Mouse (Mus musculus) intestine, postnatal 0 days (tissue): ENCODE measurements around the gene Pkp3. TPM values are rescaled to one million over a fixed set of nuclear protein-coding genes. Genes with fewer than 3 reads are reported as not detected.

Source experiments
- ATAC-seq: fragments of 200-750 bp; cut with Nextera tagmentation; 2 replicates; pipeline ENCODE4 v1.8.0; 2017; ENCODE audit warnings: mild to moderate bottlenecking, moderate TSS enrichment, moderate library complexity
- H3K27ac ChIP-seq: fragments of 300-500 bp; sonication (generic); 2 replicates; pipeline ENCODE4 v1.5.1; 2014; ENCODE audit warnings: mild to moderate bottlenecking, low read depth, low read length, moderate library complexity
- H3K27me3 ChIP-seq: fragments of 300-500 bp; sonication (generic); replicated peaks from 2 replicates; pipeline ENCODE4 v1.6.1; 2014; ENCODE audit warnings: low read length, mixed read lengths; ENCODE audit not compliant: control insufficient read depth, insufficient read depth
- H3K36me3 ChIP-seq: fragments of 300-500 bp; sonication (generic); 2 replicates; pipeline ENCODE4 v1.6.1; 2014; ENCODE audit warnings: mild to moderate bottlenecking, moderate library complexity; ENCODE audit not compliant: control insufficient read depth, insufficient read depth
- H3K4me1 ChIP-seq: fragments of 300-500 bp; sonication (generic); replicated peaks from 2 replicates; pipeline ENCODE4 v1.6.1; 2014; ENCODE audit warnings: antibody characterized with exemption, low read length, mixed read lengths; ENCODE audit not compliant: control insufficient read depth, insufficient read depth
- H3K4me2 ChIP-seq: fragments of 300-500 bp; sonication (generic); replicated peaks from 2 replicates; pipeline ENCODE4 v1.6.1; 2014; ENCODE audit warnings: low read depth, mild to moderate bottlenecking, moderate library complexity
- H3K4me3 ChIP-seq: fragments of 300-500 bp; sonication (generic); 2 replicates; pipeline ENCODE4 v1.5.1; 2014; ENCODE audit warnings: low read depth, low read length
- H3K9ac ChIP-seq: fragments of 300-500 bp; sonication (generic); 2 replicates; pipeline ENCODE4 v1.6.1; 2014; ENCODE audit warnings: mild to moderate bottlenecking, low read depth, low read length
- H3K9me3 ChIP-seq: fragments of 300-500 bp; sonication (generic); 2 replicates; pipeline ENCODE4 v1.6.1; 2016; ENCODE audit warnings: mixed run types; ENCODE audit not compliant: control insufficient read depth
- CTCF ChIP-seq: sonication (generic); IDR thresholded peaks from 2 replicates; pipeline ENCODE4 v1.5.1; 2016; ENCODE audit warnings: low read depth, mild to moderate bottlenecking, control low read depth, antibody characterized with exemption, moderate library complexity
- WGBS: fragments of 180-500 bp; shearing (Covaris S2); extraction: QIAGEN DNeasy Blood & Tissue Kit; methylation state at CpG from one replicate; pipeline ENCODE4 v1.1.7; 2014; 5-methylcytosine and 5-hydroxymethylcytosine counted together
- polyA plus RNA-seq: library from polyadenylated mRNA; unstranded; fragments of >200 nt; fragmentation: Nextera tagmentation; extraction: Ambion mirVana; gene quantifications from 2 replicates; pipeline ENCODE4 v1.2.1, GENCODE M21; 2015

Gene Pkp3
- polyA plus RNA-seq, 1 experiment from 2014 or later: 35.3 TPM

DNA sequence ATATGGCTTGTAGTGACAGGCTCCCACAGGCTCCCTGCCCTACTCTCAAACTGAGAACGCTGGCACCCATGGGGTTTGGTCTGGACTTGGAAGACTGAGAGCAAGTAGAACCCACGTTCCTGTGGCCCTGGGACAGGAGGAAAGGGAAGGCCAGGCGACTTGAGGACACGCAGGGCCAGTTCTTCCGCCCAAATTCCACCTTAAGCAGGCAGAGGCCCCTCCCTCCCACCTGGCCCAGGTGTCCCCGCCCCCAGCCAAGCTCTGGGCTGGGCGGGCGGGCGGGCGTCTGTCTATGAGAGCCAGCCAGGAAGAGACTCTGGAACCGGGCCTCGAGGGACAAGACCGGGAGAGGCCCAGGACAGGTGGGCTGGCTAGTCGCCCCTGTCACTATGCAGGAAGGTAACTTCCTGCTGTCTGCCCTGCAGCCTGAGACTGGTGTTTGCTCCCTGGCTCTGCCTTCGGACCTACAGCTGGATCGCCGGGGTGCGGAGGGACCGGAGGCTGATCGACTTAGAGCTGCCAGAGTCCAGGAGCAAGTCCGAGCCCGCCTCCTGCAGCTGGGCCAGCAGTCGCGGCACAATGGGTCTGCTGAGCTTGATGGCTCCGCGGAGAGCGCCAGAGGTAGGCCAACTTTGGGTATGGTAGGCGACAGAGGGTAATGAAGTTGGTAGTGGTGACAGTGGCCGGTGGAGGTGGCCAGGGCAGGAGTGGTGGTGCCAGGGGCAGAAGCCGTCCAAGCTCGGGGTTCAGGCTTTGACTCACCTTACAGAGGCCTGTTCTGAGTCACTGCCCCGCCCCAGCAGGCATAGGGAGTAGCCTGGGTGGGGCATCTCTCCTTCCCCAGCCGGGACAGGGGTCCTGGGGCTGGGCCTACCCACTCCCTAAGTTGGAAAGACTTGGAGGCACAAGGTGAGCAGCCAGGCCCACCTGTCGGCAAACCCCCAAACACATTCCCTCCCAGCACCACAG is 1.7 kb downstream of the Pkp3 start:
- Histone ChIP-seq H3K9me3 (no peaks in the 10 kb centered on the region), H3K4me1 (no peaks in the 10 kb centered on the region), H3K4me3 (peak overlapping the region; percentile 49), H3K27me3 (no peaks in the 10 kb centered on the region), H3K36me3 (peaks cover 19% of the 10 kb centered on the region; the same call in 1 of the 2 replicates), H3K27ac (peak overlapping the region; percentile 90), H3K9ac (peak overlapping the region; percentile 68), H3K4me2 (peak overlapping the region; percentile 68)
- TF ChIP-seq CTCF: no peak
- peak; percentile 91 for ATAC-seq
- 18% methylated on average over 32 of the region's 34 CpGs for WGBS

DNA sequence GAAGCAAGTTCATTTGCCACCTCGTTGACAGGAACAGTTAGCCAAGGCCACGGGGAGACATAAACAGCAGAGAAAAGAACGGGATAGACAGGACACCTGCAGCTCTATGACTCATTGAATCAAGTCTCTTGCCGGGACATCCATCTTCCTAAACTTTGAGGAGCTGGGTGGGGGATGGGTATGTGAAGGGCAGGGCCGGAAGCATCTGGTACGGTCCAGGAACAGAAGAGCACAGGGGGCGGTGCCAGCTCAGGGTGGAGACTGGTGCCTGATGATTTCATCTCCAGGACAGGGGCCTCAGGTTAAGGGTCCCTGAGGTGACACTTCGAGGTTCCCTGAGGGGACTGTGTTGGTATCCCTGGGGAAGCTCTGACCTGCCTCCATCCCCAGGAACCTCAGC is 9.9 kb downstream of the Pkp3 start:
- H3K4me2 ChIP-seq: no peak overlapping the region
- peaks cover 43% of the 10 kb centered on the region for H3K36me3 ChIP-seq
- WGBS: 35% methylated on average over 8 of the region's 8 CpGs
- no peaks in the 10 kb centered on the region for H3K27me3 ChIP-seq
- H3K9ac ChIP-seq: no peak overlapping the region
- no peak overlapping the region for H3K27ac ChIP-seq
- H3K4me3 ChIP-seq: no peak overlapping the region
- no peaks in the 10 kb centered on the region for H3K9me3 ChIP-seq
- no peak for ATAC-seq
- H3K4me1 ChIP-seq: no peaks in the 10 kb centered on the region
- TF ChIP-seq CTCF: no peak

DNA sequence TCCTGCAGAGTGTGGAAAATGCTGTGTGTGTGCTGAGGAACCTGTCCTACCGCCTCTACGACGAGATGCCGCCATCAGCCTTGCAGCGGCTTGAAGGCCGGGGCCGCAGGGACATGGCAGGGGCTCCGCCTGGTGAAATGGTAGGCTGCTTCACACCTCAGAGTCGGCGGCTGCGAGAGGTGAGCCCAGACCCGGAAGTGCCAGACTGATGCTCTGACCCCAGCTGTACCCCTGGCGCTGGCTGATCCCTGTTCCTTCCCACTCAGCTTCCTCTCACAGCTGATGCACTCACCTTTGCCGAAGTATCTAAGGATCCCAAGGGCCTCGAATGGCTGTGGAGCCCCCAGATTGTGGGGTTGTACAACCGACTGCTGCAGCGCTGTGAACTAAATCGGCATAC is 10.5 kb downstream of the Pkp3 start:
- Histone ChIP-seq H3K27ac (no peak overlapping the region), H3K36me3 (peaks cover 40% of the 10 kb centered on the region), H3K9me3 (no peaks in the 10 kb centered on the region), H3K9ac (no peak overlapping the region), H3K4me3 (no peak overlapping the region), H3K4me1 (no peaks in the 10 kb centered on the region), H3K4me2 (no peak overlapping the region), H3K27me3 (no peaks in the 10 kb centered on the region)
- no peak for ATAC-seq
- WGBS: 25% methylated on average over 18 of the region's 18 CpGs
- TF ChIP-seq CTCF: no peak

DNA sequence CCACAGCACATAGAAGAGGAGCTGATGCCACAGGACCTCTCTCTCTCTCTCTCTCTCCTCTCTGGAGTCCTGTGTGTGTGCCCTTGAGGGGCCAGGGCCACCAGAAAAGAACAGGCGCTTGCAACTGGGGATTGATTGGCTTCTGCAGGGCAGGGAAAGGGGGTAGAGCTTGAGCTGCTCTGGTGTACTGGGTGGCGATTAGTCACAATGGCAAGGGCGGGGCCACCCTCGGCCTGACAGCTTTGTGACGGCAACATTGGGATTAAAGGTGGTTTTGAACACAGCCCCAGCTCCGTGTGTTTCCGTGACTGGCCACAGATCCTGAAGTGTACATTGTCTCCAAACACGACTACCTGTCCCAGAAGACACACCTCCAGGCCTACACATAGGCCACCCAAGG is 12.2 kb downstream of the Pkp3 start:
- no peak overlapping the region for H3K9ac ChIP-seq
- no peak overlapping the region for H3K4me3 ChIP-seq
- H3K4me2 ChIP-seq: no peak overlapping the region
- no peaks in the 10 kb centered on the region for H3K9me3 ChIP-seq
- no peaks in the 10 kb centered on the region for H3K4me1 ChIP-seq
- no peak for TF ChIP-seq CTCF
- 54% methylated on average over 8 of the region's 8 CpGs for WGBS
- H3K36me3 ChIP-seq: peaks cover 31% of the 10 kb centered on the region
- H3K27me3 ChIP-seq: no peaks in the 10 kb centered on the region
- peak; percentile 28 for ATAC-seq
- H3K27ac ChIP-seq: peak overlapping the region; percentile 28; the same call in 1 of the 2 replicates

DNA sequence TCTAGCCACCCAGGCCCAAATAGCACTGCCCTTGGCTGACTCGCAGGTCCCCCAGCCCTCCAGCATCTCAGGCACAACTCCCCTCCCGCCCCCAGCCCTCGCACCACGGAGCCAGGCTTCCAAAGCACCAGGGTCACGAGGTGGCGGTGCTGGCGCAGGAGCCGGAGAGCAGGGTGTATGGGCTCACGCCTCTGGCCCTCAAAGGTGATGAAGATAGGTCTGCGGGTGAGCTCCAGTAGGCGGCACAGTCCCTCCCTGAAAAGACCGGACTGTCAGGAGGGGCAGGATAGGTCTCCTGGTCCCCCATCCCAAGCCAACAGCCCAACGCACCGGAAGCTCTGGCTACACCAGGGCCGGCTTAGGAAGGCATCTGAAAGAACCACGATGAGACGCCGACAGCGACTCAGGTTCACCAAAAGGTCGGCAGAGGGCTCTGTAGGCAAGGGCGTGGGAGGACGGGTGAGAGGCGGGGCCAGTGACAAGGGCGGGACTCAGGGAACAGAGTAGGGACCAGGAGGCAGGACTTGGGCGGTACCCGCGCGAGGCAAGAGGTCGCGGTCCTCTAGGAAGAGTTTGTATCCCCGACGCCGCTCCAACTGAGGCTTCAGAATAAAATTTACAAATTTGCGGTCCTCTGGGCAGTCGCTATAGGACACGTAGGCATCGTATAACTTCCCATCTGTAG is 14.2 kb downstream of the Pkp3 start:
- H3K9ac ChIP-seq: no peak overlapping the region
- H3K4me2 ChIP-seq: peak overlapping the region; percentile 53
- H3K4me1 ChIP-seq: no peaks in the 10 kb centered on the region; the same call in 1 of the 2 replicates
- TF ChIP-seq CTCF: peak; percentile 93
- H3K4me3 ChIP-seq: no peak overlapping the region
- no peaks in the 10 kb centered on the region for H3K27me3 ChIP-seq
- no peak overlapping the region for H3K27ac ChIP-seq
- peak; percentile 72 for ATAC-seq
- H3K9me3 ChIP-seq: no peaks in the 10 kb centered on the region
- peaks cover 31% of the 10 kb centered on the region for H3K36me3 ChIP-seq
- 9% methylated on average over 37 of the region's 37 CpGs for WGBS

DNA sequence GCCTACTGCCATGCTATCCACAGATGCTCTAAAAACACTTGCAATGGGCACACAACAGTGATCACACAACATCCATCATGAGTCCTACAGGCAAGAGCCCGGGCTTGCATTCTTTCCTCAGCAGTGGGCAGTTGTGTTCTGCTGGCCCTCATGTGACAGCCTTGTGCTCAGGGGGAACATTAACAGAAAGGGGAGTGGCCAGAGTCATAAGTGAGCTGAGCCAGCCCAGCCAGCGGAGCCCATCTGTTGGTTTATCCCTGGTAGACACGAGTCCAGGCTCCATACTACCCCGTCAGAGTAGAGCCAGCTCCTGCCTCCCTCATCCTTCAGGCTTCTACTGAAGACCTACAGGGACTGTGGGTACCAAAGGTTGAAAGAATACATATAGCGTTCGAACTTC is 15.9 kb downstream of the Pkp3 start:
- Histone ChIP-seq H3K27me3 (no peaks in the 10 kb centered on the region), H3K4me1 (no peaks in the 10 kb centered on the region; the same call in 1 of the 2 replicates), H3K4me3 (no peak overlapping the region), H3K4me2 (no peak overlapping the region), H3K9ac (no peak overlapping the region), H3K27ac (no peak overlapping the region), H3K9me3 (no peaks in the 10 kb centered on the region), H3K36me3 (peaks cover 20% of the 10 kb centered on the region; the same call in 1 of the 2 replicates)
- WGBS: 59% methylated on average over 6 of the region's 6 CpGs
- ATAC-seq: no peak
- TF ChIP-seq CTCF: no peak
